Mouse (Mus musculus): ENCODE results near the gene Tmem147.
"Not testable (repeated sequence)": the region's sequence is repeated elsewhere in the genome, so short reads cannot be mapped to it uniquely, and the experiment has no call there.

Tmem147 gene

GRCm38 (mm10) chr7:30729396-30730063, at the start of gene Tmem147:
Gene Tmem147, minus strand, starts transcription at chr7:30729540.
- peak; percentile 96 for DNase-seq (ENCODE audit: low spot score)

- DNase-seq (ENCODE audit: low spot score), result no peak
Observed at GRCm38 (mm10) chr7:30777911-30778310, 48.6 kb upstream of the Tmem147 start.

GRCm38 (mm10) chr7:30777081-30777579, 47.8 kb upstream of the Tmem147 start:
- no peak for DNase-seq (ENCODE audit: low spot score)

GRCm38 (mm10) chr7:30776104-30776503, 46.8 kb upstream of the Tmem147 start:
- DNase-seq (ENCODE audit: low spot score), result no peak

- DNase-seq (ENCODE audit: low spot score), result peak; percentile 84
Observed at GRCm38 (mm10) chr7:30769236-30769635, 39.9 kb upstream of the Tmem147 start.

GRCm38 (mm10) chr7:30766408-30766807, 37.1 kb upstream of the Tmem147 start:
- no peak for DNase-seq (ENCODE audit: low spot score)

- DNase-seq (ENCODE audit: low spot score), result no peak
Observed at GRCm38 (mm10) chr7:30765173-30765572, 35.8 kb upstream of the Tmem147 start.

- no peak for DNase-seq (ENCODE audit: low spot score)
Observed at GRCm38 (mm10) chr7:30763456-30763855, 34.1 kb upstream of the Tmem147 start, which contains the start of gene Dmkn. Gene Dmkn, plus strand, starts transcription at chr7:30763756.

- no peak for DNase-seq (ENCODE audit: low spot score)
Observed at GRCm38 (mm10) chr7:30761769-30762352, 32.5 kb upstream of the Tmem147 start.

- no peak for DNase-seq (ENCODE audit: low spot score)
Observed at GRCm38 (mm10) chr7:30758853-30759252, 29.5 kb upstream of the Tmem147 start.

- no peak for DNase-seq (ENCODE audit: low spot score)
Observed at GRCm38 (mm10) chr7:30757001-30757400, 27.7 kb upstream of the Tmem147 start.

GRCm38 (mm10) chr7:30751086-30751669, 21.8 kb upstream of the Tmem147 start, which contains the start of gene Sbsn:
Gene Sbsn, plus strand, starts transcription at chr7:30751471.
- DNase-seq (ENCODE audit: low spot score), result no peak

- DNase-seq (ENCODE audit: low spot score), result no peak
Observed at GRCm38 (mm10) chr7:30749824-30750606, 20.7 kb upstream of the Tmem147 start.

GRCm38 (mm10) chr7:30747525-30748204, 18.3 kb upstream of the Tmem147 start:
- DNase-seq (ENCODE audit: low spot score), result no peak

- no peak for DNase-seq (ENCODE audit: low spot score)
Observed at GRCm38 (mm10) chr7:30744022-30744598, 14.8 kb upstream of the Tmem147 start.

- not testable (repeated sequence) for DNase-seq (ENCODE audit: low spot score)
Observed at GRCm38 (mm10) chr7:30743617-30744016, 14.3 kb upstream of the Tmem147 start, which contains the start of gene Gapdhs. Gene Gapdhs, minus strand, starts transcription at chr7:30743681.

GRCm38 (mm10) chr7:30742570-30742969, 13.2 kb upstream of the Tmem147 start:
- not testable (repeated sequence) for DNase-seq (ENCODE audit: low spot score)

- DNase-seq (ENCODE audit: low spot score), result no peak
Observed at GRCm38 (mm10) chr7:30736211-30736610, 6.9 kb upstream of the Tmem147 start.

GRCm38 (mm10) chr7:30730064-30730722, 853 bp upstream of the Tmem147 start:
- not testable (repeated sequence) for DNase-seq (ENCODE audit: low spot score)

- DNase-seq (ENCODE audit: low spot score), result no peak
Observed at GRCm38 (mm10) chr7:30728739-30729395, 473 bp downstream of the Tmem147 start.

All from testis, postnatal 14 days (tissue).